Mouse (Mus musculus) telencephalon, adult 2 months (tissue): ENCODE measurements around the gene Edf1.

Experiments
- DNase-seq: peaks from one replicate; pipeline ENCODE4 v3.0.0-alpha.2; 2011; ENCODE audit warnings: low read depth, low spot score

Edf1 gene

DNA sequence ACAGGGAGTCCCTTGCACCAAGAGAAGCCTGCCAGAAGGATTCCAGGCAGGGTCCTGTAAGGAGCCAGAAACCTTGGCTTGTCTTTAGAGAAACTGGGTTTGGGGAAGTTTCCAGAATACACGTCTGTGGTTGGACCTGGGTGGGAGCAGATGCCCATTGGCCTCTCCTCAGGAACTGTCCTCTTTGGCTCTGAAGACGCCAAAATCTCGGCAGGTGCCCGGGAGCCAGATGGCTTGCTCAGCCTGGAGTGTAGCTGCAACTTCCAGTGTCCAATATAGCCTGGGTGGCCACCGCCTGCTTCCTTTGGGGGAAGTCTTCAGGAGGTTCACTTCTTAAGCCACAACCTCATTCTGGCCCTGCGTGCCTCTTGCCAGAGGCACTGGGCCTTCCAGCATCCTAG, 24.3 kb downstream of the Edf1 start:
- no peak for DNase-seq

DNA sequence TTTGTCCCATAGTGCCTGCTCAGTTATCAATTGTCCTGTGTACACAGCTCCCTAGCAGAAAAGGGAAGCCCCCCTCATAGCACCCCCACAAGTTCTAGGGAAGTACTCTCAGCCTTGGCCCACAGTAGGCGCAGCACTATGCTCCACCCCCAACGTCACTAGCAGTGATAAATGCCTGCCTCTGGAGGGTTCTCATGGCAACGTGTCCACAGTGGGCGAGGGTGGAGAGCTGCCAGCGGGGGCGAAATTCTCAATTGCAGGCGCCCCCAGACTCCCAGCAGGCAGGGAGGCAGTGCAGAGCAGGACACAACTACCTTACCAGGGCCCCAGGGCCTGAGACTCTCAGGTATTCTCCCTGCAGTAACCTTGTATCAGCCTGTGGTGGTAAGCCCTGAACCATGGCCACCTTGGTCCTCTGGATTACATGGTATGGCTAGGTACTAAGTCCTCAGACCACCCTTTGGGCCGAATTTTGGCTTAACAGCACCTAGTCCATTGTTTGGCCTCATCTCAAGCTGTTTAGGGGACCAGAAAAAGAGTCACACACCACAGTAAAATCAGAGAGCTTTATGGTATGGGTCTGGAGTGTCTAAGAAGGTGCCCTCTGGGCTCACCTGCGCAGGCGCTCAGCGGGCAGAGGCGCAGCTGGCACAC, 24.9 kb downstream of the Edf1 start:
- peak; percentile 80 for DNase-seq

DNA sequence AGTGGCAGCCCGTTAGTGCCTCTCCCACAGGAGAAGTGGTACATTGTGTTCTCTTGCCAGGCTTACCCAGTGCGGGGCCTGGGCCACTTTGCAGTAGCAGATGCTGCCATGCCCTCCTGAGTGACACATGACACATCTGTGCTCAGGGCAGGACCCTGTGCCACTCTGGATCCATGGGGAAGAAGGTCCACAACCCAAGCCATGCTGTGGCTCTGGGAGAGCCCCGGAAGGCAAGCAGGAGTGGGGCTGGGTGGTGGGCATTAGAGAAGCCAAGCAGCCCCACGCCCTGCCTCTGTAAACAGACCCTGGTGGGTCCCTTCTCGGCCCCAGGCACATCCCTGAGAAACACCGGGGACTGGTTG, 25.5 kb downstream of the Edf1 start:
- DNase-seq, result no peak

DNA sequence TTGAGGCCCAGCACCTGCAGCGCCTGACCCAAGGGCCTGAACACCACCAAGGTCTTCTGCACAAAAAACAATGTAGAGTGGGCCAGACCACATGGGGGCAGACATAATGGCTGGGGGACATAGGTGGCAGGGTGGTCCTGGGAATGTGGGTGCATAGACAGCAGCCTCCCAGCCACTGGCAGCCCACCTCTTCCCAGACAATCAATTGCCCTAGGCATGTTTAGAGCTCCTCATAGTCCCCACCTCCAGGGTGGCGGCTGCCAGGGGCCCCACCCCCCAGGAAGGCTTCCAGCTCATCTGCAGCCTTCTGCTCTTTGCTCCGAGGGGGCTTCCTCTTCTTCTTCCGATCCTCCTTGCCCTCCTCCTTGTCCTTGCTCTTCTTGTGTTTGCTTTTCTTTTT, 25.9 kb downstream of the Edf1 start:
- no peak for DNase-seq

DNA sequence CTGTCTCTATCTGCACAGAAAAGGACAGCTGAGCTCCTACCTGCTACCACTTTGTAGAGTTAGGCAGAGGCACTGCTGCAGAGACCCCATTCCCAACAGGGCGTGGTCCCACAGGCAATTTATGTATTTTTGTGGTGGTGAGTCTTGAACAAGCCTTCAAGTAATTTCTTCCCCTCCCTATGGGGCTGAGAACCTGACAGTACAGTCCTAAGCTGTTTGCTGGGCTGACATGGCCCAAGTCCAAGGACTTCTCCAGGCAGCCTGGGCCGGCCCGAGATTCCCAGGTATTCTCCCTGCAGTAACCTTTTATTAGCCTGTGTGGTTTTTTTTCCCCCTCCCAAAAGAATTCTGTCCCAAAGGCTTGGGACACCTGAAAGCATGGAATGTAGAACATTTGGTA, 26.5 kb downstream of the Edf1 start:
- no peak for DNase-seq

GRCm38 (mm10) chr2:25584856-25585255, 27.2 kb downstream of the Edf1 start:
- no peak for DNase-seq

DNA sequence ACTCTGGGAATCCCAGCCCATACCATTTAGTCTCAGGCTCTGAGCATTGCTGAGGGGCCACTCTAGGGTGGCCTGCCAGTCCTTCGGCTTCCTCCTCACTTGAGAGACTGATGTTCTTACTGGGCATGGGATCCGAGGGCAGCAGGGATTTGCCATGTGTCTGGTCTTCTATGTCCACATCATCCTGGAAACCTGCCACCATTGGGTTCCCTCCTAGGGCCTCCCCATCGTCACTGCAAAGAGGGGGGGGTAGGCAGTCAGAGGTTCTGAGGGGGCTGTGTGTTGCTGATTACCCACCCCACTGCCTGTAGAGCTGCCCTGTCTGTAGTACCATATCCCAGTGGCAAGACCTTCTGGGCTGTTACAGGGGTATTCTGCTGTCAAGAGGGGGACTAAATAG, 28.0 kb downstream of the Edf1 start:
- DNase-seq, result no peak

- DNase-seq, result no peak
Measured at GRCm38 (mm10) chr2:25587290-25587689, 29.6 kb downstream of the Edf1 start.

- no peak for DNase-seq
Measured at GRCm38 (mm10) chr2:25588227-25588907, 30.7 kb downstream of the Edf1 start.

DNA sequence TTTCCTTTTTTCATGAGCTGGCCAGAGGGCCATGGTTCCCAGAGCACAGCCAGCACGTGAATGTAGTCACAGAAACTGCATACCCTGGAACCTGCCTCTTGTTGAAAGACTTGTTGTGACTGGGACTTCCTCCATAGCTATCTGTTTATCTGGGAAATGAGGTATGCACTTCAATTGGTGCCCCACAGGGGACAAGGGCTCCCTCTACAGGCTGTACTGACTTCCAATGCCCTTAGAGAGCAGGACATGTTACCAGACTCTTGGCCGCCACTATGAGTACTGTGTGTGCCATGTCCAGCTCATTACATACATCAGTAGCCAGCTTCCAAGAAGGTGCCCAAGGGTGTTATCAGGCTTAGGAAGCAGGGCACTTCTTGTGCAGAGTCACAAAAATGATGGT, 34.2 kb downstream of the Edf1 start:
- no peak for DNase-seq

DNA sequence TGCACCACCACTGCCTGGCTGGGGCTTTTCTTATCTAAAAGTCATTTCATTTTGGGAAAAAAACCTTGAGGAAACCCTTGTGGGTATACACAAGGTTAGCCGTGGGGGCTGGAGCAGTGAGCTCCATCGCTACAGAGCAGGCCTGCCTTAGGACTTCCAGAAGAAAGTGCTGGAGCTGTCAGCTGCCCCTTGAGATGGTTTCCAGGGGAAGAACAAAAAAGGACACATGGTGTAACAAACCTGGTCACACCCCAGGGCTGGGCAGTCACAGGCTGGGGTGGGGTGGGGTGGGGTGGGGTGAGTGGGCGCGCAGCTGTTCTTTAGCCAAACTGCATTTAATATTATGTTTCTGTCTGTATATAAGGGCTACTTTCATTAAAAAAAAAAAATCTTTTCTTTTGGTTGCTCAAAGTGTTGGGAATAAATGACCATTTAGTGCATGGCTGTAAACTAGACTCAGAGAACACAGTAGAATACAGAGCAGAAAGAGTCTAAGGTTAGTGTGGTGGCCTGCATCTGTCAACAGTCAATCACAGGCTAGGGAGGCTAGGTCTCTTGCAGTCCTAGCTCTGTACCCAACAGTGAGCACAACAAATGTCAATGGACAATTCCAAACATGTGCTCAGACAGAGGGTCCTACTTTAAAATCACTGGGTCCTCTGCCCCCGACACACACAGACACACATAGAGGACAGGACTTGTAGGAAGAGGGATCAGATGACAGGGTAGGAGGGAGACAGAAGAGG, 39.3 kb downstream of the Edf1 start:
- no peak for DNase-seq

DNA sequence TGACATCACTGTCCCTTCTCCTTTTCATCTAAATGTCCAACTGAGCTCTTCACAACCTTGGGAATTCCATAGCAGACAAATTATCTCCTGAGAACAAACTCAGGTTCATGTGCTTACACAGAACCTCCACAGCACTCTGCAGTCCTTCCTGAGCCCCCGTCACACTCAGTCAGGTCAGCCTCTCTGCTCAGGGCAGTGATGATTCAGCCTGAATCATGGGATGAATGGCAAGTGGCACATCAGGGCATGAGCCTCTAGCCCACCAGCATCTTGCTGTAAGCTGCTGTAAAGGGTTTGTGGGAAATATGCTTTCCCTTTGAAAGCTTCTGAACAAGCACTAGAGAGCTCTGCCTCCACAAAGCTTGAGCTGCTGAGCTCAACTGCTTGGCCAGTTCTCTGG, 41.1 kb downstream of the Edf1 start:
- no peak for DNase-seq

DNA sequence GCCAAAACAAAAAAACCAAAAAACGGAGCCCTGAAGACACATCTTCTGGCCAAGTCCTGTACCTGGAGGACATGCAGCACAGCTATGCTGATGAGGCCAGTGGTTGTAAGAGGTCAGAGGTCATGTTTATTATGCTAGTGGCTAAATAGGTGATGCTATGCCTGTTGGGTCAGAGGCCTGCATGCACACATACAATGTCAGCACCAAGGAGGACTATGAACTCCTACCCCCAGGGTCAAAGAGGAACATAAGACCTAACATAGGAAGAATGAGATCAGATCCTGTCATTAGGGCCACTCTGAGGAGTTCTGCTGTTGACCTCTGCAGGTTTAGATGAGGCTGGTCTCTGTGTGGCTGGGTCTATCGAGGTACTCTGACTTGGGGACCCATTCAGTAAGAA, 42.4 kb downstream of the Edf1 start:
- DNase-seq, result no peak

DNA sequence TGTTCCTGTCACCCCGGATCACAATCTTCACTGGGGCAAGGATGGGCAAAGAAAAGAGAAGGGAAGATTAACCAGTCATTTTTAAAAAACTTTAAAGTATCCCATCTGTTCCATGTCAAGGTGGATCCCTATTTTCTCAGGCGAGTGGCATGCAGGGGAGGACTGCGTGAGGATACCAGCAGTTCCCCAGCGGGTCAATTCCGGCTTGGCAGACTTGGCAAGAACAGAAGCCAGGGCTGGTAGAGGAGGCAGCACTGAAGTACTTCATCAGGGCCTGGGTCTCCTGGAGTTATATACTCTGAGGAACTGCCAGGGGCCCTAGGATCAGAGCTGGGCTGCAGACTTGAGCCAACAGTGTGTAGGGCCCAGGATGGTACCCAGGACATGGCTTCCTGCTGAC, 44.9 kb downstream of the Edf1 start:
- no peak for DNase-seq

DNA sequence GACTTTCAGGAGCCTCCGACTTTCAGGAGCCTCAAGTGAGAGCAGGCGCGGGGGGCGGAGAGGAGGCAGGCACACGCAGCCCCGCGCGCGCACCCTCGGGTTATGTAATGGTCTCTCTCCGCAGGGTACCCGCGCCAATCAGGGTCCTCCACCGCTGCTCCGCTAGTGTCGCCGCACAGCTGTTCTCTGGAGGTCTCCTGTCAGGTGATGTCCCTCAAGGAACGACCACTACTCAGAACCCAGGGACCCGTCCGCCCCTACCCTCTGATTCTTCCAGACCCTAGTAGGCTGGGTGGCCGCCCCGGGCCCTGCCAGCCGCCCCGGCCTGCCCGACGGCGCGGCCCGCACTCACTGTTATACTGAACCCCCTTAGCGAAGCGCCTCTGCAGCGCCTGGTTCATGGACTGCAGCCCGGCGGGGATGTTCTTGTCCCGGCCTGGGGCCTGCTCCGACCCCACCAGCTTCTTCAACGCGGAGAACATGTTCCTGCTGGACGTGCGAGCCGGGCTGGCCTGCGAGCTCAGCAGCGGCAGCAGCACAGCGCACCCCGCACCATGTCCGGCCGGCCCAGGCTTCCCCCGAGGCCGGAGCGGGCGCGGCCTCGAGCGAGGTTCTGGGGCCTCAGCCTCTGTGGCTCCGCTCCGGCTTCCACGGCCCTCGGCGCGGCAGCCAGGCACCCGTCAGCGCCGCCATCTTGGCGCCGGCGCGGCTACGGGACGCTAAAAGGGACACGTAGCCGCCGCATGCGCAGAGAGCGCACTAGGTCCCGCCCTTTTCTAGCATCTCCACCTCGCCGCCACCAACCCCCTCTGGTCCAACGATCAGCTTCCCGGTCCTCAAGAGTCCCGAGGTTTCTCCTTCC, 50.3 kb downstream of the Edf1 start, which contains the start of gene Rabl6:
TSS of gene Rabl6 (minus strand) at position 761 of the 862 bp plus-strand sequence.
- DNase-seq, result peak; percentile 69

GRCm38 (mm10) chr2:25608671-25609070, 51.0 kb downstream of the Edf1 start:
- no peak for DNase-seq
